Mouse (Mus musculus) liver, adult 2 months (tissue): ENCODE data around the gene Gm49318. TPM values are rescaled to one million over a fixed set of nuclear protein-coding genes. Genes with fewer than 3 reads are reported as not detected.

ENCODE experiments used
- DNase-seq: peaks from one replicate; pipeline ENCODE4 v3.0.0-alpha.2; 2011; ENCODE audit warnings: low read depth, low spot score; ENCODE audit errors: extremely low read depth
- H3K27ac ChIP-seq: fragments of 200-500 bp; replicated peaks from 2 replicates; pipeline ENCODE4 v1.5.1; 2012; ENCODE audit warnings: low read depth, mild to moderate bottlenecking, control low read depth, inconsistent platforms, low read length; ENCODE audit not compliant: insufficient read depth
- H3K27me3 ChIP-seq: fragments of 200-500 bp; 2 replicates; pipeline ENCODE4 v1.6.1; 2012; ENCODE audit warnings: mild to moderate bottlenecking, moderate library complexity, low read length, inconsistent platforms; ENCODE audit not compliant: control insufficient read depth, insufficient read depth
- H3K36me3 ChIP-seq: fragments of 200-500 bp; 2 replicates; pipeline ENCODE4 v1.6.1; 2012; ENCODE audit warnings: low read length, inconsistent platforms; ENCODE audit not compliant: control insufficient read depth, insufficient read depth
- H3K4me1 ChIP-seq: fragments of 200-500 bp; 2 replicates; pipeline ENCODE4 v1.6.1; 2011; ENCODE audit warnings: low read length; ENCODE audit not compliant: control insufficient read depth, insufficient read depth
- H3K4me3 ChIP-seq: fragments of 200-500 bp; 2 replicates; pipeline ENCODE4 v1.5.1; 2011; ENCODE audit warnings: low read depth, mild to moderate bottlenecking, control low read depth, low read length, moderate library complexity; ENCODE audit not compliant: insufficient read depth
- H3K79me2 ChIP-seq: fragments of 200-500 bp; 2 replicates; pipeline ENCODE4 v1.6.1; 2012; ENCODE audit warnings: inconsistent platforms, mild to moderate bottlenecking, low read length, moderate library complexity; ENCODE audit not compliant: control insufficient read depth, insufficient read depth
- H3K9ac ChIP-seq: fragments of 200-500 bp; 2 replicates; pipeline ENCODE4 v1.6.1; 2012; ENCODE audit warnings: low read depth, mild to moderate bottlenecking, control low read depth, inconsistent platforms, low read length
- CTCF ChIP-seq: fragments of 200-500 bp; IDR thresholded peaks from 2 replicates; pipeline ENCODE4 v1.5.1; 2011; ENCODE audit warnings: low read depth, low read length, control low read depth
- POLR2A ChIP-seq: fragments of 200-500 bp; IDR thresholded peaks from 2 replicates; pipeline ENCODE4 v1.6.1; 2011; ENCODE audit warnings: low read length, control low read depth; ENCODE audit not compliant: insufficient read depth; ENCODE audit errors: extremely low read depth
- WGBS: fragments of 180-500 bp; shearing (Covaris S2); methylation state at CpG from one replicate; pipeline ENCODE4 v1.1.7; 2018; 5-methylcytosine and 5-hydroxymethylcytosine counted together
- polyA plus RNA-seq: library from polyadenylated mRNA; depleted of rRNA; stranded (reverse); fragments of >200 nt; gene quantifications from 2 replicates; pipeline ENCODE4 v1.2.3, GENCODE M21; 2012
- total RNA-seq: library from RNA; depleted of rRNA; stranded (reverse); fragments of >200 nt; gene quantifications from 2 replicates; pipeline ENCODE4 v1.2.3, GENCODE M21; 2014

The Gm49318 gene
- total and polyA plus RNA-seq, 2 experiments = not detected

- Histone ChIP-seq H3K4me1 (no peaks in the 10 kb centered on the region; the same call in 1 of the 2 replicates), H3K27me3 (no peaks in the 10 kb centered on the region), H3K79me2 (no peaks in the 10 kb centered on the region), H3K9ac (no peak overlapping the region), H3K4me3 (no peak overlapping the region), H3K27ac (no peak overlapping the region), H3K36me3 (peaks cover 4% of the 10 kb centered on the region; the same call in 1 of the 2 replicates)
- TF ChIP-seq CTCF (no peak), POLR2A (no peak)
- 84% methylated on average over 10 of the region's 10 CpGs for WGBS
- DNase-seq = no peak
These were observed 54.8 kb downstream of the Gm49318 start for GRCm38 (mm10) chr9:22016245-22016644.

GRCm38 (mm10) chr9:22012731-22013130 lies 58.3 kb downstream of the Gm49318 start:
- no peak overlapping the region for H3K4me3 ChIP-seq
- no peaks in the 10 kb centered on the region; the same call in 1 of the 2 replicates for H3K4me1 ChIP-seq
- WGBS = 96% methylated on average over 13 of the region's 13 CpGs
- peaks cover 11% of the 10 kb centered on the region; the same call in 1 of the 2 replicates for H3K36me3 ChIP-seq
- TF ChIP-seq CTCF (no peak), POLR2A (no peak)
- no peak overlapping the region for H3K9ac ChIP-seq
- no peaks in the 10 kb centered on the region for H3K27me3 ChIP-seq
- H3K27ac ChIP-seq = no peak overlapping the region
- H3K79me2 ChIP-seq = no peaks in the 10 kb centered on the region
- no peak for DNase-seq

- Histone ChIP-seq H3K4me3 (no peak overlapping the region), H3K27me3 (no peaks in the 10 kb centered on the region), H3K36me3 (peaks cover 14% of the 10 kb centered on the region; the same call in 1 of the 2 replicates), H3K9ac (no peak overlapping the region), H3K4me1 (no peaks in the 10 kb centered on the region), H3K79me2 (no peaks in the 10 kb centered on the region), H3K27ac (no peak overlapping the region)
- TF ChIP-seq CTCF = no peak
- no peak for TF ChIP-seq POLR2A
- DNase-seq = no peak
- 81% methylated on average over 5 of the region's 5 CpGs for WGBS
These were observed 60.0 kb downstream of the Gm49318 start for GRCm38 (mm10) chr9:22011055-22011454.

GRCm38 (mm10) chr9:22004546-22004945 lies 66.5 kb downstream of the Gm49318 start:
- no peak overlapping the region for H3K27ac ChIP-seq
- TF ChIP-seq POLR2A = no peak
- no peak for TF ChIP-seq CTCF
- peaks cover 4% of the 10 kb centered on the region; the same call in 1 of the 2 replicates for H3K4me1 ChIP-seq
- DNase-seq = no peak
- no peak overlapping the region for H3K9ac ChIP-seq
- 97% methylated on average over 12 of the region's 12 CpGs for WGBS
- H3K27me3 ChIP-seq = no peaks in the 10 kb centered on the region
- H3K79me2 ChIP-seq = 0 out of 2 replicates have a peak, but pooled peaks cover 3% of the 10 kb centered on the region
- H3K4me3 ChIP-seq = no peak overlapping the region
- peaks cover 5% of the 10 kb centered on the region; the same call in 1 of the 2 replicates for H3K36me3 ChIP-seq

GRCm38 (mm10) chr9:22003163-22003554 lies 67.9 kb downstream of the Gm49318 start:
- Histone ChIP-seq H3K27me3 (no peaks in the 10 kb centered on the region), H3K4me3 (peak overlapping the region; percentile 62), H3K4me1 (peaks cover 4% of the 10 kb centered on the region; the same call in 1 of the 2 replicates), H3K36me3 (peaks cover 3% of the 10 kb centered on the region; the same call in 1 of the 2 replicates), H3K27ac (peak overlapping the region; percentile 24), H3K9ac (peak overlapping the region; percentile 54), H3K79me2 (0 out of 2 replicates have a peak, but pooled peaks cover 3% of the 10 kb centered on the region)
- 1% methylated on average over 18 of the region's 18 CpGs for WGBS
- TF ChIP-seq CTCF = no peak
- no peak for TF ChIP-seq POLR2A
- no peak for DNase-seq
